Mouse (Mus musculus) left cerebral cortex, postnatal 10 days (tissue): ENCODE data around the gene Ppara. TPM values are rescaled to one million over a fixed set of nuclear protein-coding genes. Genes with fewer than 3 reads are reported as not detected.

Source experiments
- DNase-seq, 2 experiments: peaks; one replicate each; pipeline ENCODE4 v3.0.0; 2021 to 2022; ENCODE audit warnings: low spot score in 2 of 2, mixed read lengths in 1 of 2; ENCODE audit errors: extremely low spot score in 1 of 2
- intact Hi-C: fragments of 180-260 bp; cut with DNase I; formaldehyde crosslinking; loops from one replicate; pipeline ENCODE4 v1.15.1; 2025
- total RNA-seq, 2 experiments: library from RNA; stranded (reverse); gene quantifications; 2 replicates each; pipeline ENCODE4 v1.2.3; 2021

The Ppara gene
- total RNA-seq, 2 experiments from 2014 or later: 2.2 to 2.4 TPM

DNA sequence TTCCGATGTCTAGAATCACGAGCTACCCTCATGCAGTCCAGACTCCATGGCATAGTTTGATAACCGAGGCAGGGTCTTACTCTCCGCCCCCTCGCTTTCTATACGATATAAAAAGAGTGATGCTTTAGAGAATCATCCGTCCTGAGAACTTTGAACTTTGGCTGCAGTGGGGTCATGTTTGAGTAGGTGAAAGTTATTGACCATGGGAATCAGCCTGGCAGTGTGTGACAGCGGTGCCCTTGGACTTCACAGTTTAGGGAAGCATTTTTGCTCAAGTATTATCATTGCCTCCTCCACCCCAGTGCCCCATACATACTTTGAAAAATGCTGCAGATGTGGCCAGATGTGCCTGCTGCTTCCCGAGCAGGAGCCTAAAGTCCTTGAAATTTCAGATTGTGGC, 7.8 kb downstream of the Ppara start:
- no peak for DNase-seq
- intact Hi-C loops: no loop called here

DNA sequence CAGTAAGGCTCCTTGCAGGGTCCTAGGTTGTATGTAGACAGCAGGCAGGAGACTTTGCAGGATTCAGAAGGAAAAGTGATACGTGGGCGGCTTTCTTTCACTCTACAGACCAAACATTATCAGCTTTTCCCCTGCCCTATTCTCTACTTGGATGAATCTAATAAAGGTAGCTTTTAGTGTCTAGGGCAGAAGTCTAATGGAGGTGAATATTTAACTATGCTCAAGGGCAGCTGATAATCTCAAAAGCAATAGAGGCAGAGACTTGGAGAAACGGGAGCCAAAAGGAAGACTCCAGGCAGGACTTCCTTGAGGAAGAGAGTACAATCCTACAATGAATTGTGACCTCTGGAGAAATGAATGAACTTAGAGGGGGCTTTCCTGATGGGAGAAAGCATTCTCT, 9.2 kb downstream of the Ppara start:
- intact Hi-C loops: no loop called here
- no peak for DNase-seq

DNA sequence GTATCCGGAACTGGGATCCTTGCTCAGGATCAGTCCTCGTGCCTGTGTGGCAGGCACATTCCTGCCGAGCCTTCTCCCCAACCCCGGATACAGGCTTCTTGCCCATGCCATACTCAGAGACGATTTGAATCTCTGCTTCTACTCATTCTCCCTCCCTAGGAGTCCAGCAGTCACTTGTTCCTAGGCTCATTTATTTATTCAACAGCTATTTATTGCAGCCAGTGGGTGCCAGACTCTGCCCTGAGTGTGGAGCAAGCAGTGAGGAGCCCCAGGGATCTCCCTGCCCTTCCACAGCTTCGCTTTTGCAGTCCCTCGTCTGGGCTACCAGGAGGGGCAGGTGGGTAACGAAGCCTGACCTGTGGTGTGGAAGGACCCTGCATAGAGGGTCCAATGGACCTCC, 11.4 kb downstream of the Ppara start:
- intact Hi-C loops: loop anchor here (5.0 kb wide), 1 partner anchor 41 kb away; no protein-coding TSS in a partner anchor
- no peak for DNase-seq

DNA sequence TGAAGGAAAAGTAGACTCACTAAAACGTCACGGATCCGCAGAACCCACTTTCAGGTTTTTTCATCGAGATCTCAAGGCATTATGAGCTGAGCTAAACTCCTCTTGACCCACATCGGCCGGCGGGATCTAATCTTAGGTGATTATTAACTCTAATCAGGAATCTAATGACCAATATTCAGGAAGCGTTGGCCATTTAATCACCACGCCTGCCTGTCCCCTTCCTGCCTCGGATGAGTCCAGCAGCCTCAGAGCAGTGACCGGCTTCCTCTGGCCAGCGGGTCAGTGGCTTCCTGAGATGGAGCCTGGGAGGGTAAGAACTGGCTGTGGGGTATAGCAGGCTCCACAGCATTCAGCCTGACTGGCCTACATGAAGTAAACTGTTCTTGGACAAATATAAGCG, 11.9 kb downstream of the Ppara start:
- no peak for DNase-seq
- intact Hi-C loops: loop anchor here (5.0 kb wide), 1 partner anchor 41 kb away; no protein-coding TSS in a partner anchor

DNA sequence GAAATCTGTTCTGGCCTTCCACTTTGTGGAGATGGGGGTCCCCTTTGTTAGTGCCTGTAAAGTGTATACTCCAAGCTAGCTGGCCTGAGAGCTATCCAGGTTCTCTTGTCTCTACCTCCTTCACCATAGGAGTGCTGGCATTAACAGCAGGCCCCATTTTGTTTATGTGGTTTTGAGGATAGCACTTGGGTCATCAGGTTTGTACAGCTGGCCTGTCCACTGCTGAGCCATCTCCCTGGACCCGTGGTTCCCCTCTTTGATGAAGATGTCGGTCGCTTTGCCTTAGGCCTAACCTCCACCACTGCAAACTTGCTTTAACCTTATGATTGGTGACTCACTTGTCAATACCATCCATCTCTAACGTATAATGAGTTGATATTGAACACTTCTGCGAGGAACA, 13.2 kb downstream of the Ppara start:
- intact Hi-C loops: loop anchor here (5.0 kb wide), 1 partner anchor 39 kb away; no protein-coding TSS in a partner anchor
- DNase-seq: no peak

DNA sequence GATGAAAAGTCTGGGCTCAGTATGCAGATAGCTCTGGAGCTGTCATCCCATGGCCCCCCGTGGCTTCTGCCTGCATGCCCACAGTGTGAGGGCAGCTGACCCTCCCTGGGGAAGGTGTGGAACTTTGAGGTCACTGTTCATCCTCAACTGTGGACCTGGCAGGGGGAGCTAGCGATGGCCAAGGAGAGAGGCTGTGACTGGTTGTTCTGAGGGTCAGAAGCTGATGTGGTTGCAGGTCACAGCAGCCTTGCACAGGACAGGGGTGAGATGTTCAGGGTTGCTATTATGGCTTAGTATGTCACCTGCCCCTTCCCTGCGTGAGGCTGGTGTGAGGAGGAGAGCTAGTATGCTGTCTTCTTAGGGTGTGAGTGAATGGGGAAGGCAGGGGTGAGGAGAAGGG, 13.7 kb downstream of the Ppara start:
- intact Hi-C loops: loop anchor here (5.0 kb wide), 1 partner anchor 39 kb away; no protein-coding TSS in a partner anchor
- DNase-seq: no peak

DNA sequence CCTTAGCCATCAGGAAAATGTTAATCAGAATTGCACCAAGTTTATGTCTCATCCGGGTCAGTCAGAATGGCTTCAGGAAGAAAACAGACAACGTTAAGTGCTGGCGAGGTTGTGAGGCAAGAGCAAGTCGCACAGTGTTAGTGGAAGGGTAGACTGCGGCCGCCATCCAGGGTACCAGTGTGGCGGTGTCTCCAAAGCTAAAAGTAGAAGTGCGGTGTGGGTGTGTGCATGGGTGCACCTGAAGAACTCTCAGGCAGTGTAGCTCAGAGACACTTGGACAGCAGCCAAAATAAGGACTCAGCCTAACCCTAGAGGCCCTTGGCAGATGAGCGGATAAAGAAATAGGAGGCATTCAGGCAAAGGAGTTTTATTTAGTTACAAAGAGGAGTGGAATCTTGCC, 14.4 kb downstream of the Ppara start:
- no peak for DNase-seq
- intact Hi-C loops: loop anchor here (5.0 kb wide), 1 partner anchor 38 kb away; no protein-coding TSS in a partner anchor

DNA sequence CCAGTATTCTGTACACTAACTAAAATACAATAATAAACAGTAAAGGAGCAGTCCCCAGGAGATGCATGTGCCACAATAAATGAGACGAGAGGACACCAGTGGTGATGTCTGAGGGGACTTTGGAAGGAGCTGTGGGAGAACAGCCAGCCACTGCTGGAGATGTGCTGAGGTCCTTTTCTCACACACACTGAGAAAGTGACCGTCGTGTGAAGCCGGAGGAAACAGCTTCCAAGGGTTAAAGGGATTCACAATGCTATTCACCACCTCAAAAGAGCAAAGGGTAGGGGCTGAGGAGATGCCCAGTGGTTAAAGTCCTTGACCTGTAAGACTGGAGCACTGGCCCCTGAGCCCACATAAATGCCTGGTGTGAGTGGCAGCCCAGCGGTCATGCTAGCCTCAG, 15.3 kb downstream of the Ppara start:
- DNase-seq: no peak

DNA sequence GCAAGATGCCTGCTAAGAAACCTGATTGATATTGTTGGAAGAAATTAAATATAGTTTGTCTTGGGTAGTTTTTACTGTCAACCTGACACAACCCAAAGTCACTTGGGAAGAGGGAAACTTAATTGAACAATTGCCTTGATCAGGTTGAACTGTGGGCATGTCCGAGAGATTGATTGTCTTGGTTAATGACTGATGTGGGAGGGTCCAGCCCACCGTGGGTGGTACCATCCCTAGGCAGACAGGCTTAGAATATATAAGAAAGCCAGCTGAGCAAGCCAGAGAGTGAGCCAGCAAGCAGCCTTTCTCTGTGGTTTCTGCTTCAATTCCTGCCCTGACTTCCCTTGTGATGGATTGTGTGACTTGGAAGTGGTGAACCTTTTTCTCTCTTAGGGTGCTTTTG, 17.9 kb downstream of the Ppara start:
- intact Hi-C loops: no loop called here
- no peak for DNase-seq

More for the DNA sequence above, 15.3 kb downstream of the Ppara start:
- intact Hi-C loops: no loop called here

DNA sequence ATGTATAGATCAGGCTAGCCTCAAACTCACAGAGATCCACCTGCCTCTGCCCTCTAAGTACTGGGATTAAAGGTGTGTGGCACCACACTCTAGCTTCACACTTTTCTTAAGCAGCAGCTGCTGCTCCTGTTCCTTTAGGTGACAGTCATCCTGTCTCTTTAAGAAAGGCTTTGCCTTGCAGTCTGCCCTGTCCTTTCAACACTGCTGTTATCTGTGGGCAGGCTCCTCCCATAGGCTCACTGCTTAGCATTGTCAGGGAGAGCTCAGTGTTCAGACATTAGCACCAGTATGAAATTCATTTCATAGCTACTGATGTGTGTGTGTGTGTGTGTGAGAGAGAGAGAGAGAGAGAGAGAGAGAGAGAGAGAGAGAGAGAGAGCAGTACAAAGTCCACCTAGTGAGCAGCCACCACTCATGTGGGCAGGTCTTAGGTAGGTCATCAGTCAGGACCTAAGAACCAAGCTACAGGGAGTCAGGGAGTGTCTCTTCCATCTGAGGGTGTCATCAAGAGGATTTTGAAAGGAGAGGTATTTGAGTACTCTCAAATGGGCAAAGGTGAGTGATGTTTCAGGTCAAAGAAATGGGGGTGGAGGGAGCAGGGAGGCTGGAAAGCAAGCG, 19.4 kb downstream of the Ppara start:
- intact Hi-C loops: no loop called here
- DNase-seq: no peak

DNA sequence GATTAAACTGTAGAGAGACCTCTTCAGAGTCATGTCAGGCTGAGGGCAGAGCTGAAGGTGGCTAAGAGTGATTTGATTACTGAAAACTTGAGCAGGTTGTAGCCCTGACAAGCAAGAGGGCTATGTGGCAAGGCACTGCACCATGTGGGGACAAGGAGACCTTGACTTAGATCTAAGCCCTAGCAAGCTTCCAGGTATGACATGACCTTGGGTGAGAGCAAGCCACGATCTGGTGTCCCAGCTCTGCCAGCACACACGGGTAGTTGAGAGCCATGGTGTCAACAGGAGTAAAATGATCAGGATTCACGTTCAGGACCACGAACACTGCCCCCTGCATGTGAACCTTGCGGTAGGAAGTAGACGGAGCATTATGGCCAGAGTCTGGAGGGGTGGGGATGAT, 20.4 kb downstream of the Ppara start:
- intact Hi-C loops: no loop called here

DNA sequence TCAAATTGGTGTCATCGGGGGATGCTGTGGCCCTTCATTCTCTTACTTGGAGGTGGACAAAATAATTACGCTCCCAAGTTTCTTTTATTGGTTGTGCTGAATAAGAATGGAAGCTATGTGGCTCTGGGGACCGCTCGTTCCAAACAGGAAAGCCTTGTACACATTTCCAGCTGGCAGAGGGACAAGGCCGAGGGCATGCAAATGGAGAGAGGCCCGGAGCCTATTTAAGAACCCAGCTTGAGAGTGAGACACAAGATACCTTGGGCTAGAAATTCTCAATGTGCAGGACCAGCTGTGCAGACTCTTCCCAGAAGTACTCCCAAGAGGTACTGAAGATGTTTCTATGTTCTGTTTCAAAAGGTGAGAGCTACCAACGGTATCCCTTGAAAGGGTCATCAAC, 21.8 kb downstream of the Ppara start:
- intact Hi-C loops: no loop called here
- DNase-seq: peak in 1 of 2 experiments; percentile 18

More for the DNA sequence above, 20.4 kb downstream of the Ppara start:
- DNase-seq: no peak

DNA sequence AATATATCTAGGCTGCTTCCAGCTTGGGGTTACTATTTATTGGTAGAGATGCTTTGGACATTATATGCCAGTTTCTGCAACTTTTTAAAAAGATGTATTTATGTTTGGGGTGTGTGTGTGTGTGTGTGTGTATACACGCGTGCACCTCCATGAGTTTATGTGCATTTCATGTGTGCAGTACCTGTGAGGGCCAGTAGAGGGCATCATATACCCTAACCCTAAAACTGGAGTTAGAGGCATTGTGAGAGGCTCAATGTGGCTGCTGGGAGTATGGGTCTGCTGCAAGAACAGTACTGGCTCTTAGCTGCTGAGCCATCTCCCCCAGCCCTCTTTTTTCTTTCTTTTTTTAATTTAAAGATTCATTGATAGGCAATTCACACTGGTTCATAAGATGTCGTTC, 23.0 kb downstream of the Ppara start:
- no peak for DNase-seq
- intact Hi-C loops: no loop called here

DNA sequence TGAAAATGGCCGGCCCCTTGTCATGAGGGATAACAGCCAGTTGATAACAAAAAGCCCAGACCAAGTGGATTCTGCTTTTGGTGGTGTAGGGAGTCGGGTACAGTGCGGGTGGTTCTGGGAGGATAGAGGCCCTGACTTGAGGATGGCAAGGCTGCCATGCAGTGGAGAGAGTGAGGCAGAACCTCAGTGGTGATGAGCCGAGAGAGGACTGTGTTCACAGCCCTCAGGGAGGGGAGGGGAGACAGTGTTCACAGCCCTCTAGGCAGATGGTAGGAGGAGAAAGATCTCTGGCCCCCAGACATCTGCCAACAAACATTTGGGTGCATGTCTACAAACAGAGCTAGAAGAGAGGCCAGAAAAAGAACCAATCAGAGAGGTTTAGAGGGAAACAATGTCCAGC, 28.0 kb downstream of the Ppara start:
- no peak for DNase-seq
- intact Hi-C loops: no loop called here

DNA sequence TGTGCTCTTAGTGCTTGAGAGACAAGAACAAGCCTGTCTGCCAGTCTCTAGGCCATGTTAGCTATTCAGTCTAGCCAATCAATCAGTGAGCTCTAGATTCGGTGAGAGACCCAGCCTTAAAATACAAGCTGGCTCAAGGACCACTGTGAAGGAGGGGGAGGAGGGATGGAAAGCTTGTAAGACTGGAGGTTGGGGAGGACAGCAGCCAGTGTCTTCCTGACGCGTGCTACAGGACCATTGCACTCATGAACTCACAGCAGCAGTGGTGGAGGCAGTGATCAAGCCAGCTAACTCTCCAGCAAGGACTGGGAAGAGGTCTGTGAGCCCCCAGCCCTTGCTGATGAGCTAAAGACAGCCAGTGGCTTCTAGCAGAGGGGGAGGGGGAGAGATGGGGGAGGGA, 30.2 kb downstream of the Ppara start:
- no peak for DNase-seq
- intact Hi-C loops: no loop called here

DNA sequence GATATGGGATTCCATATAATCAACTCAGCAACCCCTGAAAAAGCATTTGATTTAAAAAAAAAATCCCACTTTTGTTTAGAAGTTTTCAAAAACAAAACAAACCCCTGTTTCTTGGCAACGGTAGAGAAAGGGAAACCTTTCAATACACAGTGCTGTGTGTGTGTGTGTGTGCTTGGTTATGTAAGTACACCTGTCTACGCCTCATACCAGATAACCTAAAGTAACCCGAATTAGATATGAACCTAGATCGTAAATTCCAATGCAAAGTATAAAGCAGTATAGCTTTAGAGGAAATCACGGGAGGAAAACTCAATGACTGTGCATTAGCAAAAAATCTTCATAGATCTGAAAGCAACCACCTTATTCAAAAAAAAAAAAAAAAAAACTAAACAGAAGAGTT, 31.9 kb downstream of the Ppara start:
- intact Hi-C loops: no loop called here
- DNase-seq: no peak

DNA sequence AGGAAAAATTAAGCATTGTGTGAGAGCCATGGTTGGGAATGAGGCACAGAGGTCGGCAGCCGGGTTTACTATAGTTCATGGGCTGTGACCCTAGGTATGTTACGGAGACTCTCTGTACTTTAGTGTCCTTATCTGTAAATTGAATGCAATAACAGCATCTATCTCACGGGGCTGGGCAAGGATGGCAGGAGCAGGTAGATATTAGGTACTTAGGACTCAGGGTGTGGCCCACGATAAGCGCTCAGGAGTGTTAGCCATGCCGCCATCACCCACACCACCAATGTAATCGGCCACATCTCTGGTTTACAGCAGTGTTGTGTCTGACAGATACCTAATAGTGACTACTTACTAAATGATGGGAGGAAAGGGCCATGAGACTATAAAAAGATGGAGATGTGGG, 34.2 kb downstream of the Ppara start:
- no peak for DNase-seq
- intact Hi-C loops: no loop called here

DNA sequence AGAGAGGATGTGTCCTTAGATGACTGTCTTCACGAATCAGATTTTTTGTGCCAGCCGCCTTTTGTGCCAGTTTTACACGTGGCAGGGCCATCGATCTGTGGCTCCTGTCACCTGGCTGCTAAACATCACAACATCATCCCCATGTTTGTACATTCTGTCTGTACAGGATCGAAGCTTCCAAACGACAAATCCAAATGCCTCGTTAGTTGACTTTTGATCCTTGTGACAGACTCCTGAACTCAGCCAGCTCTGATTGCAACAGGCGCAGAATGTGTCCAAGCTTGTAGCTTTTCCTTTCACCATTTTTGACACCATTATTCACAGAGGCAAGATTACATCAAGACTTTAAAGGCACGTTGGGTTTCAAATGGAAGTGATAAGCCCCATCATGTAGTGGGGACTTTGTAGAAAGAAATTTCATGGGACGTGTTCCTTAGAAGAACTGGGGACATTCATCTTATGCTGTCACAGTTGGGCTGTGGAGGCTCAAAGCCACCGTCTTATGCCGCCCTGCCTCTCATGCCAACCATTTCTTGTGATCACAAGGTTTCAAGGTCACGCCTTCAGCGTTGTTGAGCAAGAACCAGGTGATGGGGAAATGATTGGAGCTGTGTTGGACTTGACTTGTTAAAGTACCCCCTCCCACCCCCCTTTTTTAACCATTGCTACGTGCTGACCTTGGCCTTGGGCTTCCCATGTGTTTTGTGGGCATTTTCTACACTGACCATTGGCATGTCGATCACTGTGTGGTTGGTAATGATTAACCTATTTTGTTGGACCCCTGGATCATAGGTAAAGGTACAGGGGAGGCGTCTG, 36.7 kb downstream of the Ppara start:
- intact Hi-C loops: no loop called here

DNA sequence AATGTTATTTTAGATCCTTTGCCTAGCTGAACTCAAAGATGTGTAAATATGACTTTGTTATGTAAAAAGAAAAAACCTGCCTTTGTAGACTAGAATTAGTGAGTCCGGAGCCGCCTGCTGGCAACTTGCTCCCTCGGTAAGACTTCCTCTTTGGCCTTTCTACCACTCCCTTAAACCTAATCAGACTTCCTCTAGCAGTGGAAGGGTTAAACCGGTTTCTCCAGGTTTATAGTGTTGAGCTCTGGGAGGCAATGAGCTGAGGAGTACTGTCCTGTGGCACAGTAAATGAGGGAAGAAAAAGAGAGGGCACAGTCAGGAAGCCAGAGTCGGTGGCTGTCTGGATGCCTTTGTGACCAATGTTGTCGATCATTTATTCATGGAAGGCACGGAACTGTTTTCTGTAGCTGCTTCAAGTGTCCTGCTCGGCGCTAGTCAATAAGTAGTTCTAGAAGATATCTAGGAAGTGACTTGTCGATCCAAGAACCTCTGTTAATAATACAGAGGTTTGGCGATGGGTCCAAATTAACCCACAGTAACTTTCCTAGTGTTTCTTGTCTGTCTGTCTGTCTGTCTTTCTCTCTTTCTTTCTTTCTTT, 37.5 kb downstream of the Ppara start:
- no peak for DNase-seq
- intact Hi-C loops: no loop called here

More for the DNA sequence above, 36.7 kb downstream of the Ppara start:
- DNase-seq: no peak

DNA sequence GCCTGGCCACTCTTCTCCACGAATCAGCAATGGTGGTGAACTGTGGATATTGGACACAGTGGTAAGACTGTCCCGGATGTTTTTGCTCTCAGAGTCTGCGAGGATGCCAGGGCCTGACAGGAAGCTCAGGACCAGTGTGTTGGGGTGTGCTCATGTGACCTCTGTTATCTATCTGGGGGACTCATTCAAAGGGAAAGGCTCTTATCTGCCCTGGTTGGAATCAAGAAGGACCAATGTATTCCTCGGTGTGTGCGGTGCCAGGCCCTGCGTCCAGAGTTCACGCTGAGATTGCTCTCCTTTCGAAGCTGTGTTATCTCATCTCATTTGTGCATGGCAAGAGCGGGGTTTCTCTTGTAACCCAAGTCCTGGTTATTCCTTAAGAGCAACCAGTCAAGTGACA, 39.6 kb downstream of the Ppara start:
- intact Hi-C loops: no loop called here

More for the DNA sequence above, 39.6 kb downstream of the Ppara start:
- DNase-seq: no peak
